Mouse (Mus musculus) right cerebral cortex, postnatal 4 days (tissue): ENCODE measurements around the gene Stat5b.

Experiments
- DNase-seq: peaks from one replicate; pipeline ENCODE4 v3.0.0-alpha.2; 2022

Gene Stat5b

GRCm38 (mm10) chr11:100850038-100850777, at the start of gene Stat5b:
Gene Stat5b (minus strand): TSS chr11:100850724.
- DNase-seq: peak; percentile 70

- no peak for DNase-seq
These were observed 48.1 kb upstream of the Stat5b start for GRCm38 (mm10) chr11:100898441-100899199.

GRCm38 (mm10) chr11:100897294-100898231, 47.0 kb upstream of the Stat5b start:
- peak; percentile 41 for DNase-seq

- no peak for DNase-seq
These were observed 45.6 kb upstream of the Stat5b start for GRCm38 (mm10) chr11:100896078-100896477.

GRCm38 (mm10) chr11:100894146-100894918, 43.8 kb upstream of the Stat5b start:
- no peak for DNase-seq

- peak; percentile 80 for DNase-seq
These were observed 43.0 kb upstream of the Stat5b start for GRCm38 (mm10) chr11:100893482-100893881.

- DNase-seq: no peak
These were observed 41.9 kb upstream of the Stat5b start for GRCm38 (mm10) chr11:100892435-100892834.

GRCm38 (mm10) chr11:100891256-100892123, 41.0 kb upstream of the Stat5b start:
- no peak for DNase-seq

- no peak for DNase-seq
These were observed 40.0 kb upstream of the Stat5b start for GRCm38 (mm10) chr11:100890481-100890880.

- DNase-seq: no peak
These were observed 37.9 kb upstream of the Stat5b start for GRCm38 (mm10) chr11:100888348-100888820.

GRCm38 (mm10) chr11:100887764-100888163, 37.2 kb upstream of the Stat5b start:
- DNase-seq: no peak

- DNase-seq: no peak
These were observed 36.7 kb upstream of the Stat5b start for GRCm38 (mm10) chr11:100887236-100887635.

GRCm38 (mm10) chr11:100886188-100886740, 35.7 kb upstream of the Stat5b start:
- DNase-seq: no peak

- DNase-seq: no peak
These were observed 34.9 kb upstream of the Stat5b start for GRCm38 (mm10) chr11:100885472-100885871.

GRCm38 (mm10) chr11:100883640-100884039, 33.1 kb upstream of the Stat5b start:
- no peak for DNase-seq

- no peak for DNase-seq
These were observed 29.0 kb upstream of the Stat5b start for GRCm38 (mm10) chr11:100879321-100880078.

GRCm38 (mm10) chr11:100875761-100876160, 25.2 kb upstream of the Stat5b start:
- DNase-seq: no peak

- no peak for DNase-seq
These were observed 20.4 kb upstream of the Stat5b start for GRCm38 (mm10) chr11:100870968-100871350.

GRCm38 (mm10) chr11:100870256-100870967, 19.9 kb upstream of the Stat5b start:
- DNase-seq: no peak
